Mouse (Mus musculus) gastrocnemius, postnatal 25 days (tissue): ENCODE measurements around the gene Chst8. TPM values are rescaled to one million over a fixed set of nuclear protein-coding genes. Genes with fewer than 3 reads are reported as not detected.
A peak's percentile ranks its signal among the peaks of the same experiment; 100 is the strongest.

Experiments
- DNase-seq: peaks from one replicate; pipeline ENCODE4 v3.0.0; 2022
- total RNA-seq, 2 experiments: library from RNA; stranded (reverse); gene quantifications; 1 replicate in 1 of 2; 2 replicates in 1 of 2; pipeline ENCODE4 v1.2.3; 2021

Chst8 gene
- total RNA-seq, 2 experiments from 2014 or later = 0.13 to 0.43 TPM

GRCm38 (mm10) chr7:34630211-34631085, 182.1 kb downstream of the Chst8 start:
- DNase-seq = peak; percentile 83

GRCm38 (mm10) chr7:34629702-34630210, 182.8 kb downstream of the Chst8 start:
- no peak for DNase-seq

Other genes with a start within 250 kb of the Chst8 start
- 10 to 100 TPM; 32.5 to 36.8 TPM for gene Kctd15, start 156.0 kb downstream of the Chst8 start, total RNA-seq
- gene Pepd, start 99.7 kb upstream of the Chst8 start, total RNA-seq = 10 to 100 TPM; 26.0 to 27.1 TPM
- 10 to 100 TPM; 31.7 to 35.8 TPM for gene Cebpg, start 243.9 kb upstream of the Chst8 start, total RNA-seq